Mouse (Mus musculus) stomach, embryonic 15.5 days (tissue): ENCODE measurements around the gene Katnal1. TPM values are rescaled to one million over a fixed set of nuclear protein-coding genes. Genes with fewer than 3 reads are reported as not detected.

Source experiments
- ATAC-seq: fragments of 200-750 bp; cut with Nextera tagmentation; 2 replicates; pipeline ENCODE4 v1.8.0; 2017; ENCODE audit warnings: low read depth, moderate number of reproducible peaks, moderate TSS enrichment; ENCODE audit not compliant: insufficient read depth, low FRiP score
- H3K27ac ChIP-seq: fragments of 300-500 bp; sonication (generic); 2 replicates; pipeline ENCODE4 v1.5.1; 2015; ENCODE audit warnings: mild to moderate bottlenecking, inconsistent platforms
- H3K27me3 ChIP-seq: fragments of 300-500 bp; sonication (generic); replicated peaks from 2 replicates; pipeline ENCODE4 v1.6.1; 2015; ENCODE audit warnings: inconsistent platforms
- H3K36me3 ChIP-seq: fragments of 300-500 bp; sonication (generic); 2 replicates; pipeline ENCODE4 v1.6.1; 2015; ENCODE audit warnings: inconsistent platforms
- H3K4me1 ChIP-seq: fragments of 300-500 bp; sonication (generic); 2 replicates; pipeline ENCODE4 v1.6.1; 2015; ENCODE audit warnings: inconsistent platforms
- H3K4me2 ChIP-seq: fragments of 300-500 bp; sonication (generic); 2 replicates; pipeline ENCODE4 v1.6.1; 2015; ENCODE audit warnings: mild to moderate bottlenecking, inconsistent platforms
- H3K4me3 ChIP-seq: fragments of 300-500 bp; sonication (generic); replicated peaks from 2 replicates; pipeline ENCODE4 v1.5.1; 2015; ENCODE audit warnings: inconsistent platforms
- H3K9ac ChIP-seq: fragments of 300-500 bp; sonication (generic); 2 replicates; pipeline ENCODE4 v1.6.1; 2015; ENCODE audit warnings: inconsistent platforms
- H3K9me3 ChIP-seq: fragments of 300-500 bp; sonication (generic); 2 replicates; pipeline ENCODE4 v1.6.1; 2016; ENCODE audit warnings: inconsistent platforms
- WGBS: fragments of 180-500 bp; shearing (Covaris S2); methylation state at CpG from one replicate; pipeline ENCODE4 v1.1.7; 2015; 5-methylcytosine and 5-hydroxymethylcytosine counted together
- polyA plus RNA-seq: library from polyadenylated mRNA; unstranded; fragments of >200 nt; fragmentation: Nextera tagmentation; extraction: Ambion mirVana; gene quantifications from 2 replicates; pipeline ENCODE4 v1.2.1, GENCODE M21; 2015

Katnal1 gene
- polyA plus RNA-seq, 1 experiment from 2014 or later, result 12.2 TPM

DNA sequence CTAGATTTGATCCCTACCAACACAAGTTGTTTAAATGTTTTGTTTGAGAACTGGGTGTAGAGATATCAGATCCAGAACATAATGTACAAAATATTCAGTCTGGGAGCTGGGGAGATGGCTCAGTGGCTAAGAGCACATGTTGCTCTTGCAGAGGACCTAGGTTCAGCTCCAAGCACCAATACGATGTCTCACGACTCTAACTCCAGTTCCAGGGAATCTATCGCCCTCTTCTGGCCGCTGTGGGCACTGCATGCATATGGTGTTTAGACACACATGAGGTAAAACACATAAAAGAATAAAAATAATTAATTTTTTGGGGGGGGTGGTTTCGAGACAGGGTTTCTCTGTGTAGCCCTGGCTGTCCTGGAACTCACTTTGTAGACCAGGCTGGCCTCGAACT lies 23.3 kb upstream of the Katnal1 start:
- Histone ChIP-seq H3K36me3 (no peaks in the 10 kb centered on the region), H3K4me1 (0 out of 2 replicates have a peak, but pooled peaks cover 8% of the 10 kb centered on the region), H3K9me3 (no peaks in the 10 kb centered on the region), H3K4me2 (no peak overlapping the region), H3K27ac (no peak overlapping the region), H3K9ac (no peak overlapping the region), H3K4me3 (no peak overlapping the region), H3K27me3 (no peaks in the 10 kb centered on the region)
- no peak for ATAC-seq
- WGBS, result 53% methylated on average over 6 of the region's 6 CpGs

DNA sequence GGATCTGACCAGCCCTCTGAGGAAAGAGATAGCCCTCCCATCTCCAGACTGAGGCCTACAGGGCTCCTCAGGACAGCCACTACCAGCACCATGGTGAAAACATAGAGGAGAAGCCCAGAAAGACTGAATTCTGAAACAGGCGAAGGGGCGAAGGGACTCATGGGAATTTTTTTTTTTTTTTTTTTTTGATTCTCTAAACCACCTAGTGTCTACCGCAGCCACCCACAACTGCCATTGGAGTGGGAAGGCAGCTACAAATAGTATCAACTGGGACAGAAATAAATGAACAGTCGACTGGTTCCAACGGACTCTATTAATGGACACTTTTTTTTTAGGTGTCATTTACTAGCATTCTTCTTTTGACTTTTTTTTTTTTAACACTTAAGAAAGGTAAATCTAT lies 22.2 kb upstream of the Katnal1 start:
- Histone ChIP-seq H3K9ac (no peak overlapping the region), H3K36me3 (no peaks in the 10 kb centered on the region), H3K9me3 (no peaks in the 10 kb centered on the region), H3K4me1 (0 out of 2 replicates have a peak, but pooled peaks cover 8% of the 10 kb centered on the region), H3K27ac (no peak overlapping the region), H3K4me2 (no peak overlapping the region), H3K27me3 (no peaks in the 10 kb centered on the region), H3K4me3 (no peak overlapping the region)
- ATAC-seq, result no peak
- 84% methylated on average over 5 of the region's 5 CpGs for WGBS

DNA sequence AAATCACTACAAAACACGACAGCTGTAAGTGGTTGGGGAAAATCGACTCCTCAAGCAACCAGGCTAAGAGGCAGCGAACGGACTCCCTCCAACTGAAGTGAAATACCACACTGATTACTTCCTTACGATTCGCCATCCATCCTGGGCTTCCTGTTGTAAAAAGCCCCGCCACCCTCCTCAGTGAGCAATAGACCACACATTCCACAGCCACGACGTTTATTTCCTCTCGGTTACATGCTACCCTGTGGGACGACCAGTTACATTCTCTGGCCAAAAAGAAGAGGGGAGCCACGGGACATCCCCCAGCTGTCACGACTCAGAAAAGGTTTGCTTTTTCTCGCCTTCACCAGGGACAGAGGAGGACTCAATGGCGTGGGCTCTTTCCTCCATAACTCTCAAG lies 20.9 kb upstream of the Katnal1 start:
- ATAC-seq, result peak; percentile 12; the same call in 1 of the 2 replicates
- 0 out of 2 replicates have a peak, but pooled peaks cover 8% of the 10 kb centered on the region for H3K4me1 ChIP-seq
- H3K36me3 ChIP-seq, result no peaks in the 10 kb centered on the region
- H3K9me3 ChIP-seq, result no peaks in the 10 kb centered on the region
- no peaks in the 10 kb centered on the region for H3K27me3 ChIP-seq
- H3K4me3 ChIP-seq, result no peak overlapping the region
- H3K9ac ChIP-seq, result no peak overlapping the region
- peak overlapping the region; percentile 60; the same call in 1 of the 2 replicates for H3K27ac ChIP-seq
- H3K4me2 ChIP-seq, result no peak overlapping the region
- 30% methylated on average over 15 of the region's 15 CpGs for WGBS

DNA sequence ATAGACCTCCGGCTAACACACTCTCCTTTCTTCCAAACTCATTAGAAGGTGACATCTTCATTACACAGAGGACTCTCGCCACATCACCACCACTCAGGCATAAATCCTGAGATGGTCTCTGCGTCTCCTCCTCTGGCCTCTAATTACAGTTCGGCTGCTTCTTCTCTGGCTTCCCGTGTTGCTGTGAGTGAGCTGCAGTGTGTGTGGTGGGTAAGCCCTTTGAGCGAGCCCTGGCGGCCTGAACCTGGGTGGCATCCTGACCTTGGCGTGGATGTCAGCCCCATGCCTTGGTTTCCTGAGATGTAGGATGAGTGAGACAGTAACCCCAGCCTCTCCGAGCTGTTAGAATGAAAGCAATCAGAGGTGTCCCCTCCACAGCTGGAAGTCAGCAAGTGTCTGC lies 19.5 kb upstream of the Katnal1 start:
- WGBS, result 70% methylated on average over 9 of the region's 9 CpGs
- Histone ChIP-seq H3K9me3 (no peaks in the 10 kb centered on the region), H3K4me3 (no peak overlapping the region), H3K27me3 (no peaks in the 10 kb centered on the region), H3K4me1 (0 out of 2 replicates have a peak, but pooled peaks cover 5% of the 10 kb centered on the region), H3K36me3 (no peaks in the 10 kb centered on the region), H3K4me2 (no peak overlapping the region), H3K27ac (no peak overlapping the region), H3K9ac (no peak overlapping the region)
- ATAC-seq, result no peak

DNA sequence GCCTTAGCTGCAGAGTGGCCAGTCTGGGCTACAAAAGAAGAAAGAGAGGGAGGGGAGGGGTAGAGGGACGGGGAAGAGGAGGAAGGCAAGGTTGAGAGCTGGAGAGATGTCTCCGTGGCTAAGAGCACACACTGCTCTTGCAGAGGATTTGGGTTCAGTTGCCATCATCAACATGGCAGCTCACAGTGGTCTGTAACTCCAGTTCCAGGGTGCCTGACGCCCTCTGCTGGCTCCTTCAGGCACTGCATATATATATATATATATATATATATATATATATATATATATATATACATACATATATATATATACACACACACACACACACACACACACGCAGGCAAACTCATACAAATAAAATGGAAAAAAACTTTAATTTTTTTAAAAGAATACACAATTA lies 18.3 kb upstream of the Katnal1 start:
- no peak for ATAC-seq
- no peak overlapping the region for H3K27ac ChIP-seq
- H3K4me1 ChIP-seq, result 0 out of 2 replicates have a peak, but pooled peaks cover 5% of the 10 kb centered on the region
- 65% methylated on average over 4 of the region's 4 CpGs for WGBS
- no peak overlapping the region for H3K9ac ChIP-seq
- no peaks in the 10 kb centered on the region for H3K36me3 ChIP-seq
- H3K4me3 ChIP-seq, result no peak overlapping the region
- no peaks in the 10 kb centered on the region for H3K9me3 ChIP-seq
- no peak overlapping the region for H3K4me2 ChIP-seq
- no peaks in the 10 kb centered on the region for H3K27me3 ChIP-seq

DNA sequence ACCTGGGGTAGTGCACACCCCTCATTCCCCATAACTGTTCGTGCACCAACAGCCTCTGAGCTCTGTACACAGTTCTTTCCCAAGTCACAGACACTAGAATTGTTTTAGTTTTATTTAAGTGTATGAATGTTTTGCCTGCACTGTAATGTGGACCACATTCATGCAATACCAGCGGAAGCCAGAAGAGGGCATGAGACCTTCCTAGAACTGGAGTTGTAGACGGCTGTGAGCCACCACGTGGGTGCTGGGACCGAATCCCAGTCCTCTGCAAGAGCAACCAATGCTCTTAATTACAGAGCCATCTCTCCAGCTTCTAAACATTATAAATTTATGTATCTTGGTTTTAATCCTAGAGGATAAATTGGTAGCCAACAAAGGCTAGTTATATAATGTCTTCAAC lies 17.7 kb upstream of the Katnal1 start:
- Histone ChIP-seq H3K9ac (no peak overlapping the region), H3K4me3 (no peak overlapping the region), H3K27ac (no peak overlapping the region), H3K9me3 (no peaks in the 10 kb centered on the region), H3K27me3 (no peaks in the 10 kb centered on the region), H3K36me3 (no peaks in the 10 kb centered on the region), H3K4me1 (0 out of 2 replicates have a peak, but pooled peaks cover 5% of the 10 kb centered on the region), H3K4me2 (no peak overlapping the region)
- no peak for ATAC-seq
- 74% methylated on average over 5 of the region's 5 CpGs for WGBS

DNA sequence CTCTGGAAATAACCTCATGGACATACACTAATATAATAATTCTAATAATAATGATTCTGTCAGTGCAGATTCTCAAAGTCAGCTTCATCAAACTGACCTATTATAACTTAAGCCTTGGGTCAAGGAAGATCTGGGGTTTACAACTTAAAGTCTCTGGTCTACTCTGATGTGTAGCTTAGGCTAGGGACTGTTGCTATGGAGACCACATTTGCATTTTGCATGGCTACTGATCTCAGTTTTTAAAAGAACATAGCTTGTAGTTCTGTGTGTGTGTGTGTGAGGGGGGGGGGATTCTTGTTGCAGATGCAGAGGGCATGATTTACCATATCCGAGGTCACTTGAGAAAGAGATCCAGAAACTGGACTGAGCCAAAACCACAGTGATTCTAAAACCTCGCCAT lies 16.6 kb upstream of the Katnal1 start:
- H3K9me3 ChIP-seq, result no peaks in the 10 kb centered on the region
- ATAC-seq, result no peak
- 82% methylated on average over 2 of the region's 2 CpGs for WGBS

DNA sequence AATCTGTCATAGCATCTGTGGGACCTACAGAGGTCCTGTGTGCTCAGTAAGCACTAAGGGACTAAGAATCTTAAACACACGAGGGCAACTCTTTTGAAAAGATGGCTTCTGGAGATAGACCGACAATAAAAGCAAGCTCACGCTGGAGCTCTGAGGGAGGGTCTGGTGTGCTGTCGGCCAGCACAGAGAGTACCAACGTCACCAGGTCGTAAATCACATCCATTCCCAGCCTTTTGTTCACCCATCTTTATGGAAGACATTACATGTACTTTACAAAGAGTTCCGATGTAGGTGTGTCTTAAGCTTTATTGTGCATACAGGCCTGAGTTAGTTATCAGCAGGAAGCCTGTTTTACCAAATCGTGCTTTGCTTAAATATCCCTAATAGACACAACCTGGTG lies 14.9 kb upstream of the Katnal1 start:
- WGBS, result 42% methylated on average over 8 of the region's 8 CpGs
- no peaks in the 10 kb centered on the region for H3K36me3 ChIP-seq
- no peak overlapping the region for H3K27ac ChIP-seq
- no peaks in the 10 kb centered on the region for H3K9me3 ChIP-seq
- H3K9ac ChIP-seq, result no peak overlapping the region
- no peak for ATAC-seq
- no peaks in the 10 kb centered on the region for H3K27me3 ChIP-seq
- no peak overlapping the region for H3K4me3 ChIP-seq
- H3K4me1 ChIP-seq, result peaks cover 6% of the 10 kb centered on the region; the same call in 1 of the 2 replicates
- 0 out of 2 replicates have a peak overlapping the region, but pooled peaks have one; percentile 5 for H3K4me2 ChIP-seq

More for the DNA sequence above, 16.6 kb upstream of the Katnal1 start:
- Histone ChIP-seq H3K27me3 (no peaks in the 10 kb centered on the region), H3K4me2 (no peak overlapping the region), H3K27ac (no peak overlapping the region), H3K4me3 (no peak overlapping the region), H3K9ac (no peak overlapping the region), H3K36me3 (no peaks in the 10 kb centered on the region), H3K4me1 (0 out of 2 replicates have a peak, but pooled peaks cover 5% of the 10 kb centered on the region)

DNA sequence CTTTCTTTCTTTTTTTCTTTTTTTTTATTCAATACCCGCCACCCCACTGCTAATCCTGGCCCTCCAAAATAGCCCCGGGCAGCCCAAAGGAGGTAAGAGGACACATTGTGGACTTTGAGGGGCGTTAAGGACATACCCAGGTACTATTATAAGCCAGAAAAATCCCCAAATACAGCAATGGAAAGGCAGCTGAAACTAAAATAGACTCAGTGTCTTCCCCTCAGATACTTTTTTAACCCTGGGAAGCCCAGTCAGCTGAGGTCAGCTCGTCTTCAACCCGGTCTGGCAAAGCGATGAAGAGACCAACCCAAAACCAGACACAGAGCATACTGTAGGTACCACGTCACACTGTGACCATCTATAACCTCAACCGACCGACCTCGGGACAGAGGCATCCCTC lies 14.3 kb upstream of the Katnal1 start:
- Histone ChIP-seq H3K4me3 (no peak overlapping the region), H3K27me3 (no peaks in the 10 kb centered on the region), H3K27ac (no peak overlapping the region), H3K9me3 (no peaks in the 10 kb centered on the region), H3K36me3 (no peaks in the 10 kb centered on the region), H3K4me1 (peaks cover 6% of the 10 kb centered on the region; the same call in 1 of the 2 replicates), H3K4me2 (no peak overlapping the region), H3K9ac (no peak overlapping the region)
- no peak for ATAC-seq
- 79% methylated on average over 10 of the region's 10 CpGs for WGBS

DNA sequence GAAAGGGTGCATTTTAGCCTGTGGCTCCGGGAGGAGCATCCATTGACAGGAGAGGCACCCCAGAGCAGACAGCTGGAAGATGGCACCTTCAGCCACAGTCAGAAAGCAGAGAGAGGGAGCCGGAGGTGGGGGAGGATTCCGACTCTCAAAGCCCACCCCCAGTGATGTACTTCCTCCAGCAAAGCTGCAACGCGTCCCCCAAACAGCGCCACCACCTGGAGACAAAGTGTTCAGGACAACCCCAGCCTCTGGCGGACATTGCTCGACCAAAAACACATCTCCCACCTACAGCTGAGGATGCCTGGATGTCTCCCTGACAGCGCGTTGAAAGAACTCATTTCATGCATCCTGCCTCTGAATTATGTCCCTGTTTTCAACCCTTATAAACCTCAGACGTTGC lies 13.8 kb upstream of the Katnal1 start:
- no peak overlapping the region for H3K4me2 ChIP-seq
- H3K36me3 ChIP-seq, result no peaks in the 10 kb centered on the region
- WGBS, result 76% methylated on average over 11 of the region's 11 CpGs

DNA sequence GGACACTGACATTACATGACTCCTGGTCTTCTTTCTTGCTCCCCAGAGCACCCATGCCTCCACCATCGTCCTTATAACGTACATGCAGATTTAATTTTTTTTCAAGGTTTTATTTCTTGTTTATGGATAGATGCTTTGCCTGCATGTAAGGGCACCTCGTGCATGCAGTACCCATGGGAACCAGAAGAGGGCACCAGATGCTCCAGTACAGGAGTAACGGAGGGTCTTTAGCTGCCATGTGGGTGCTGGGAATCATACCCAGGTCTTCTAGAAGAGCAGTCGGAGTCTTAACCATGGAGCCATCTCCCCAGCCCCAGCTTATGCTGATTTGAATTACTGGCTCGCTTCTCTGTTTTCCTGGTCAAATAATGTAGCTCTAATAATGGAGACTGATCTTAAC lies 13.2 kb upstream of the Katnal1 start:
- WGBS, result 94% methylated on average over 6 of the region's 6 CpGs
- Histone ChIP-seq H3K9ac (no peak overlapping the region), H3K4me3 (no peak overlapping the region), H3K9me3 (no peaks in the 10 kb centered on the region), H3K27me3 (no peaks in the 10 kb centered on the region), H3K4me2 (no peak overlapping the region), H3K36me3 (no peaks in the 10 kb centered on the region), H3K27ac (no peak overlapping the region), H3K4me1 (peaks cover 6% of the 10 kb centered on the region; the same call in 1 of the 2 replicates)
- ATAC-seq, result no peak

More for the DNA sequence above, 13.8 kb upstream of the Katnal1 start:
- H3K9ac ChIP-seq, result no peak overlapping the region
- H3K9me3 ChIP-seq, result no peaks in the 10 kb centered on the region
- ATAC-seq, result no peak
- H3K27ac ChIP-seq, result no peak overlapping the region
- no peaks in the 10 kb centered on the region for H3K27me3 ChIP-seq
- H3K4me1 ChIP-seq, result peaks cover 6% of the 10 kb centered on the region; the same call in 1 of the 2 replicates
- H3K4me3 ChIP-seq, result no peak overlapping the region

DNA sequence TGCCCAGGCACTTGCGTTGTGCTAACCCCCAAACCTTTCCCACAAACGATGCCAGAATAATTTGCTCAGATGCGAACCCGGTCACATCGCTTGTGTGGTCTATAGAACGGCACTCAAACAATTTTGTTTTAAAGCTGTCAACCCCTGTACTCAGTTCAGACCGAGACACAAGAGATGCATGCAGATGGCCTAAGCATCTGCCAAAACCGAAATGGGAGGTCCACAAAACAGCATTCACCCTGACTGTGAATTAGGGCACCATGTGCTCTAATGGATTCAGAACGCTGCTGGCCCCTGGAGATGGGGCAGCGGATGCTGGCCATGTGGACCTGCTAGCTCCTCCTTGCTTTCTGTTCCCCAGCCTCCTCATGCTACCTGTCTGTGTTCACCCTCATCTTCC lies 12.7 kb upstream of the Katnal1 start:
- Histone ChIP-seq H3K4me2 (no peak overlapping the region), H3K36me3 (no peaks in the 10 kb centered on the region), H3K4me3 (no peak overlapping the region), H3K4me1 (peaks cover 6% of the 10 kb centered on the region; the same call in 1 of the 2 replicates), H3K27ac (no peak overlapping the region), H3K9ac (no peak overlapping the region), H3K27me3 (no peaks in the 10 kb centered on the region), H3K9me3 (no peaks in the 10 kb centered on the region)
- no peak for ATAC-seq
- WGBS, result 77% methylated on average over 10 of the region's 10 CpGs

DNA sequence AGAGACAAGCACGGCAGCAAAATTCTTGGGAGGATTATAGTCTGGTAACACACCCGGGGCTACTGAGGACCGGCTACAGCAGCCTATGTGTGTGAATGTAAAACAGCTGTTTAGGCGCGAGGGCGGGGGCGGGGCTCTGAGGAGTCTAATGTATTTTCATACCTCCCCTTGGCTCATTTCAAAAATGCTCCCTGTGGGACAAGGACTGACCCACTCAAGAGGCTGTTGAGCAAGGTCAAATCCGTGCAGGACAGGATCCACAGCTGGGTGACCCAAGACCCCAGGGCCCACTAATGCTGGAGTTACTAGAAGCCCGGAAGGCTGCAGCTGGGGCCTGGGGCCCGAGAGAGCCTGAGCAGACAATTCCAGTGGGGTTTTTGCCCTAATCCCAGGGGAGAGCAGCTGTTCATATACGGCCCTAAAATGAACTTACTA lies 10.8 kb upstream of the Katnal1 start:
- peaks cover 6% of the 10 kb centered on the region; the same call in 1 of the 2 replicates for H3K4me1 ChIP-seq
- no peaks in the 10 kb centered on the region for H3K36me3 ChIP-seq
- no peak overlapping the region for H3K9ac ChIP-seq
- WGBS, result 58% methylated on average over 11 of the region's 11 CpGs
- no peak overlapping the region; the same call in 1 of the 2 replicates for H3K27ac ChIP-seq
- no peaks in the 10 kb centered on the region for H3K9me3 ChIP-seq
- no peak for ATAC-seq
- H3K27me3 ChIP-seq, result no peaks in the 10 kb centered on the region
- H3K4me2 ChIP-seq, result no peak overlapping the region
- no peak overlapping the region for H3K4me3 ChIP-seq
